Mouse (Mus musculus) mesoderm, embryonic 11.5 days (tissue): Measurements from ENCODE around the gene Fhod1.

Source experiments
- DNase-seq: peaks from one replicate; pipeline ENCODE4 v3.0.0-alpha.2; 2012; ENCODE audit warnings: low read depth, low spot score

Gene Fhod1

GRCm38 (mm10) chr8:105349096-105349771 lies 1.5 kb upstream of the Fhod1 start:
- peak; percentile 56 for DNase-seq

DNA sequence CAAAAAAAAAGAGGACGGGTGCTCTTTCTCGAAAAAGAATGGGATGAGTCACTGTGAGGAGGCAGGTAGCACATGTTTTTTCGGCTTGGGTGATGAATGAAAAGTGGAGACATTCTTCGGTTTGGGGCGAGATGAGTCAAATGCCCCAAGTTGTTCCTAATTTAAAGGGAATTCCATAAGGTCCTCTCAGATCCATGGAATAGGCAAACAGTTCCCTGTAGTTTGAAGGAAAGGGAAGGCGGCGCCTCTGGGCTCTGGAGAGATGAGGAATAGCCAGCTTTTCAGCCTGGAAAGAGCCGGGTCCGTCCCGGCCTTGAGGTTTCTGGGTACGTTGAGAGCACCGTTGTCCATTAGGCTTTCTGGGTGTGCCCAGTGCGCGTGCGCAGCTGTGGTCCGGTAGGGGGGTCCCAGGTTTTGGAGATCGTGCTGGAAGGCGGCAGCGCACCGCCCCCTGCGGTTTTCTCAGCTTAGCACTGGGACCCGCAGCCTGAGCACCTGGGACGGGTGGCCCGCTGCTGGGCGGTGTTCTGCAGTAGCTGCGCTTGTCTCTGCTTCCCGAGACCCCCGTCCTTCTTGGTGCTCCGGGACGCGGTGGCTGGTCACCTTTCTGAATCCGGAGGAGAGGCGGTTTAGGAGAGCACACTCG lies 820 bp upstream of the Fhod1 start, which contains the start of gene Slc9a5:
TSS of gene Slc9a5 (plus strand) at position 394 of the 646 bp plus-strand sequence.
- DNase-seq = peak; percentile 87

DNA sequence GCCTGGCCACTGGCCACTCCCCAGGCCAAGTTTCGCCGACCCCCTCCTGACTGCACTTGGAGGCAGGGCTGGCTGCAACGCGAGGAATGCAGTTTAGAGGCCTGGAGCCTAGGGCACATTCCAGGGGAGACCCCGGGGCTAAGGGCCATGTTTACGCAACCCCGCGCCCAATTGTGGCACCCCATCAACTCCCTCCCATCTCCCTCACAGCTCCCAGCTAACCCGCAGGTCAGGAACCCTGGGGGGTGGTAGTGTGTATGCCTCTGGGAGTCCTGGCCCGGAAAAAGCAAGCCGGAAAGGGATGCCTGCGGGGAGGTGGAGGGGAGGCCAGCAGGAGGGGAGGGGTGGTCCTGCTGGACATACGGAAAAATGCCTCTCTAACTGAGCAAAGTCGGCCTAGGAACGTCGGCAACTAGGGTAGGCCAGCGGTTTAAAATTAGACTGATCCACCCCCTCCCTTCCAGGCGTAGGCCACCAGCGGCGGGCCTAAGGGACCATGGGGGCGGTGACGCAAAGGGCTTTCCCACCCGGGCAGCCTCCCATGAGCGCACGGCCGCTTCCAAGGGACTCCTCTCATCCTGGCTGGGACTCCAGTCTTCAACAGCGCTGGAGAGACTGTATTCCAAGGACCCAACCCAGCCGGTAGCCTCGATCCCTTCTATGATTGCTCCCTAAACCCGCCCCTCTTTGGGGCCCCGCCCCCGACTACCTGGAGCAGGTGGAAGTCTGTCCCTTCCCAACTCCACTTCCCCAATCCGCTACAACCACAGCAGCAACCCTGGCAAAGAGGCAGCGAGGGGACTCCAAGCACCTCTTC lies 934 bp downstream of the Fhod1 start:
- DNase-seq = peak; percentile 66

GRCm38 (mm10) chr8:105345061-105345975 lies 2.4 kb downstream of the Fhod1 start:
- no peak for DNase-seq

- DNase-seq = no peak
These were observed 3.8 kb downstream of the Fhod1 start for GRCm38 (mm10) chr8:105343791-105344574.

DNA sequence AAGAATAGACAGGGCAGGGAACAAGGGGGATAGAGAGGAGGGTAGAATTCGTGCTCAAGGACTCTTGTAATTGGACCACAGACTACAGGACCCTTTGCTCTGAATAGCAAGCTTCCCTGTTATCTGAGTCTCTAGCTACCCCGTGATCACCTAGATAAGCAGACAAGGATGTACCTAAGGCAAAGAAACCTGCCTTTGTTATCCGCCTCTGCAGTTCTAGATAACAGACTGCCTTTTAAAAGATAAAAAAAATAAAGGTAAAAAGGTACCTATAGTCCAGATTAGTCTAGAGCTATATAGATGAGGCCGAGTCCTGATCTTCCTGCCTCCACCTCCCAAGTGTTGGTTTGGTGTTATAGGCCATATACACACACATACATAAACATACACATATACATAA lies 5.0 kb downstream of the Fhod1 start:
- DNase-seq = no peak

GRCm38 (mm10) chr8:105341399-105341798 lies 6.4 kb downstream of the Fhod1 start:
- DNase-seq = no peak

- no peak for DNase-seq
These were observed 7.7 kb downstream of the Fhod1 start for GRCm38 (mm10) chr8:105339886-105340635.

- DNase-seq = no peak
These were observed 8.8 kb downstream of the Fhod1 start for GRCm38 (mm10) chr8:105338992-105339391.

GRCm38 (mm10) chr8:105336373-105337130 lies 11.2 kb downstream of the Fhod1 start:
- DNase-seq = no peak

GRCm38 (mm10) chr8:105332523-105332922 lies 15.2 kb downstream of the Fhod1 start:
- no peak for DNase-seq

GRCm38 (mm10) chr8:105331931-105332330 lies 15.8 kb downstream of the Fhod1 start:
- no peak for DNase-seq

DNA sequence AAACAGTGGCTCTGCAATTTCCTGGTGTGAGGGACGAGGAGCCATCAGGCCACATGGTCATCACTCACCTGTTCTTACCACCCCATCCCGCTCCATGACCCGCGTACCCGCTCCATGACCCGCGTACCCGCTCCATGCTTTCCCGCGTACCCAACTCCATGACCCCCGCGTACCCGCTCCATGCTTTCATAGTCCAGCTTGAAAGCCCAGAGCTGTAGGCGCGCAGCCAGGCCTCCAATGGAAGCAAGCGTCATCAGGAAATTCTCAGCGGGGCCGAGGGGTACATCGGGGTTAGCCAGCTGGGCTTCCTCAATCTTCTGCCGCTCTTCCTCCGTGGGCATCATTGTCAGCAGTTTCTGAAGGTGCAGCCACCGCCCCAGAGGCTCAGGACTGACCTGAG lies 16.3 kb downstream of the Fhod1 start:
- no peak for DNase-seq

GRCm38 (mm10) chr8:105330325-105330724 lies 17.4 kb downstream of the Fhod1 start:
- no peak for DNase-seq

- no peak for DNase-seq
These were observed 20.8 kb downstream of the Fhod1 start for GRCm38 (mm10) chr8:105326968-105327367.

DNA sequence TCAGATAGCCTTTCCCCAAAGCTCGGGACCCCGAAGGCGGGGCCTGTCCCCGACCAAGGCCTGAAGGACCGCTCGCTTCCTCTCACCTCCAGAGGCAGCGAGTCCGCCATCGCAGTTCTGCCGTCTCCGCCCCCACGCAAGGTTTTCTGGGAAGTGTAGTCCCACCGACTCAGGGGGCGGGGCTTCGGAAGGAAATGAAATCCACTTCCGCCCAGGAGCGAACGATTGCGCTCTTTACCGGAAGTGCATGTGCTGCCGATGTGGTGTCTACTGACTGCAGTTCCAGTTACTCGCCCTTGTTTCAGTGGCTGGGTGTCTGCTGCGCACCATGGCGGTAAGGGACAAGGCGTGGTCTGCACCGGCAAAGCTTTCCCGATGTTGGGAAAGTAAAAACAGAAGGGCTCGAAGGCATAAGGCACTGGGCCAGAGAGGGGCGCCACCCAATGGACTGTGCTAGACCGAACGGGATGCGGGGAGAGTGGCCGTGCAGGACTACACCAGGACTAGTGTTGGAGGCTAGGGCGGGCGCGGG lies 21.5 kb downstream of the Fhod1 start, which contains the start of the genes Lrrc29 and Tmem208:
TSS of gene Lrrc29 (minus strand) at position 138 of the 532 bp plus-strand sequence.
TSS of gene Tmem208 (plus strand) at position 214 of the 532 bp plus-strand sequence.
- DNase-seq = peak; percentile 97

DNA sequence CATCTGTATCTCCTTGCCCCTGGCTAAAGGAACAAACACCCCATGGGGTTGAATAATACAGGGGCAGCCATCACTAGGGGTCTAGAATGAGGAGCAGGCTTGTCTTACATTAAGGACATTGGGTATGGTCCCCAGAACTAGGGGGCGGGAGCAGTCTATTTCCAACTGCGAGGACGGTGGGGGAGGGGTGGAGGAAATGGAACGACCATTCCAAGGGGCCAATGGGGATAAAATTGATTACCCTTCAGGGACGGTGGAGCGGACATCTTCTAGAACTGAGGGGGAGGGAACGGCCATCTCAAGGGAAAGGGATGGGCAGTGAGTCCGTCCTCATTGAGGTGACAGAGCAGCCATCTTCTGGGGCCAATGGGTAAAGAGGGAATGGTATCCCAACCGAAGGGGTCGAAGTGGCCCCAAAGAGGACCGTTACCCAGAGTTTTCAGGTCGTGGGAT lies 22.1 kb downstream of the Fhod1 start:
- peak; percentile 59 for DNase-seq

GRCm38 (mm10) chr8:105323183-105323582 lies 24.6 kb downstream of the Fhod1 start:
- DNase-seq = no peak
